Comparison of ENCODE assay signal across 18 mouse cellular contexts in the genomic region with DNA sequence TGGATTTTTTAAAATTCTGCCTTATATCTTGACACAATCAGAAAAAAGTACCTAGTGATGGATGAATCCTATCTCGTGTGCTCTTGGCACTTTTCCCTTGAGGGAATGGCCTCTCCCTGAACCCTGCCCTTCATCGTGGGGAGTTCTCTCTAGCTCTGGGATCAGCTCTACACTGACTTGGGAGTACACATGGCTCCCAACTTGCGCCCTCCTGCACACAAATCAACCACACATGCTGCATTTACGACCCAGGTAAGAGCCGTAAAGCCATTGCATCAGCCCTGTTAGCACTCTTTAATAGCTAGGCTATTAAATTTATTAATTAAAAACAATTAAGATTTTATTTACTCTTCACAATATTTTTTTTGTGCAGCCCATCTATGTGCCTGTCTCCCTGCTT.
"Had no signal": no experiment of that assay in that cellular context is flagged by ENCODE, and none has a peak within 500 bp of the region (broad histone marks: within the 10 kb centered on the region; RNA-seq: fewer than 3 reads in every experiment).

No protein-coding gene starts in this region.

- H3K4me3 ChIP-seq: intestine, embryonic 15.5 days; left cerebral cortex, adult 2 months; liver, embryonic 12.5 days; liver, embryonic 15.5 days; lung, embryonic 15.5 days; neural tube, embryonic 13.5 days had no signal

- H3K4me1 ChIP-seq: intestine, embryonic 15.5 days; liver, embryonic 12.5 days; liver, embryonic 15.5 days had no signal

- H3K9me3 ChIP-seq: intestine, embryonic 15.5 days; liver, embryonic 12.5 days; liver, embryonic 15.5 days; lung, embryonic 15.5 days; neural tube, embryonic 13.5 days had no signal

- H3K27me3 ChIP-seq: intestine, embryonic 15.5 days; liver, embryonic 12.5 days; liver, embryonic 15.5 days; lung, embryonic 15.5 days; neural tube, embryonic 13.5 days had no signal

- H3K36me3 ChIP-seq: intestine, embryonic 15.5 days; liver, embryonic 12.5 days; liver, embryonic 15.5 days; lung, embryonic 15.5 days; neural tube, embryonic 13.5 days had no signal

- H3K27ac ChIP-seq: intestine, embryonic 15.5 days; left cerebral cortex, adult 2 months; liver, embryonic 12.5 days; liver, embryonic 15.5 days; lung, embryonic 15.5 days; neural tube, embryonic 13.5 days had no signal

- DNase-seq: kidney, adult 11 months; kidney, adult 9 months; kidney, postnatal 14 days; layer of hippocampus, postnatal 36 days; liver; lung, adult 18-20 months; lung, postnatal 14 days; lung, postnatal 4 days; midbrain, embryonic 14.5 days; thymus, adult 18-20 months; thymus, postnatal 36 days had no signal

- H3K4me2 ChIP-seq: intestine, embryonic 15.5 days; liver, embryonic 12.5 days; liver, embryonic 15.5 days; lung, embryonic 15.5 days; midbrain, embryonic 11.5 days; neural tube, embryonic 13.5 days had no signal

- H3K9ac ChIP-seq: intestine, embryonic 15.5 days; liver, embryonic 12.5 days; liver, embryonic 15.5 days; lung, embryonic 15.5 days; neural tube, embryonic 13.5 days had no signal

- ATAC-seq: intestine, embryonic 15.5 days; liver, embryonic 12.5 days had no signal
